Mouse (Mus musculus): ENCODE measurements at regions not wholly inside any gene's neighbourhood (a gene's known extent, or its start where the extent isn't known, plus 50 kb on each side); places are given as distances from the start of the nearest gene placed in this dataset.
"Not testable (repeated sequence)": the region's sequence is repeated elsewhere in the genome, so short reads cannot be mapped to it uniquely, and the experiment has no call there.

DNA sequence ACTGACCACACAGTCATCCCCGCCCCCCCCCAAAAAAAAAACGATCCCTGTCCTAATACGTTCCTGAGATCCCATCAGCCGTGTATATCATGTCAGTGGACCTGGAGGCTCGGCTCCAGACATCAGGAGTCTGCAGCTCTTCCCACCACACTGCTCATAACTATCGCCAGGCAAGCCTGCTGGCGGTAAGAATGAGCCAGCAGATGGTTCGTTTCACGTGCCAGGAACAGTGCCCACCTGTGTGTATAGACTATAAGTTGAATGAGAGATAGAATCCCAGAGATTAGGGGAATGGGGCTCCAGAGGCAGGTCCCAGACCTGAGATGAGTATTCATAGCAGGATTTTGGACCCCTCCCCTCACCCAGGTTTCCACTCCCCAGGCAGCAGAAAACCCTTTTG, 144.2 kb upstream of the A430005L14Rik start:
- DNase-seq = no peak
- WGBS = 87% methylated on average over 9 of the region's 9 CpGs
- Histone ChIP-seq H3K9ac (no peak overlapping the region), H3K4me3 (ENCODE audit: low read depth, low read length) (no peak overlapping the region), H3K9me3 (ENCODE audit: low read depth, low read length) (no peaks in the 10 kb centered on the region), H3K4me1 (ENCODE audit: insufficient read depth) (no peaks in the 10 kb centered on the region), H3K4me2 (no peak overlapping the region), H3K36me3 (ENCODE audit: insufficient read depth) (no peaks in the 10 kb centered on the region), H3K27ac (ENCODE audit: low read depth) (no peak overlapping the region), H3K27me3 (ENCODE audit: insufficient read depth, low read length) (no peaks in the 10 kb centered on the region)
- ATAC-seq (ENCODE audit: insufficient read depth) = no peak
- no peak for TF ChIP-seq CTCF (IDR thresholded peaks at IDR 0.05; ENCODE audit: low read depth)

DNA sequence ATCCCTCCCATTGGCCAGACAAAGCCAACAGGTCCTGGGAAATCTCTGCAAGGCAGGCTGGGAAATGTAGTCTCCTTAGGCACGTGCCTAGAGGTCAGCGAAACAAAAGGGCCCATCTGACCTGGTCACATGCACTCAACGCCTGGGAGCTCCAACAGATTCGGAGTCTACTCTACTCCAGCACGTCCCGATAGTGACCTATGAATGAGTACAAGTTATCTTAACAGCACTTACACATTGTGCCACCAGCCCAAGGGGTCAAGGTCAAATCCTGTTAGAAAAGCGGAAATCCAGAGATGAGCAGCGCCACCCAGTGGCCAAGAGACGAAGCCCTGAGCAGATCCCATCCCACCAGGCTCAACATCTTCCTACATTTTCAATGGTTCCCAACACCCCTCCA, 129.1 kb upstream of the A430005L14Rik start:
- no peaks in the 10 kb centered on the region for H3K36me3 ChIP-seq (ENCODE audit: insufficient read depth)
- no peaks in the 10 kb centered on the region for H3K9me3 ChIP-seq (ENCODE audit: low read depth, low read length)
- no peak overlapping the region for H3K4me3 ChIP-seq (ENCODE audit: low read depth, low read length)
- no peak overlapping the region for H3K9ac ChIP-seq
- H3K4me2 ChIP-seq = no peak overlapping the region
- H3K27ac ChIP-seq (ENCODE audit: low read depth) = no peak overlapping the region
- TF ChIP-seq CTCF (IDR thresholded peaks at IDR 0.05; ENCODE audit: low read depth) = peak; percentile 27; the same call in 1 of the 2 replicates
- ATAC-seq (ENCODE audit: insufficient read depth) (no peak), DNase-seq (no peak)
- 52% methylated on average over 9 of the region's 9 CpGs for WGBS
- no peaks in the 10 kb centered on the region for H3K27me3 ChIP-seq (ENCODE audit: insufficient read depth, low read length)
- no peaks in the 10 kb centered on the region for H3K4me1 ChIP-seq (ENCODE audit: insufficient read depth)

DNA sequence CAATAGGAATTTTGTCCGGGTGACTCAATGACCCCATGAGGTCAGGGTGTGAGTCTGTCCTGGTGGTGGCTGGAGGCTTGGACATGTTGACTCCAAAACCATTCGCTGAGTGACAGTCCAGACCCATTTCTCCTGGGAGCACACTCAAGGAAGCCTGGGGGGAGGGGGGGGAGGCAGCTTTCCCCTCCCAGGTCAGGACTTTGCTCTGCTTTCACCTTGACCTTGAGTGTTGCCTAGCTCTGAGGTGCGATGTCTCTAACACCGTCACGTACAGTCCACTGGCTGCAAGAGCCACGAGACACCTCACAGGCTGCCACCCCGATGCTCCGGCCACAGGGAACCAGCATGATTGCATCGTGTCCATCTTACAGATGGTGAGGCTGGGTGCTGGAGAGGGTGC, 127.3 kb upstream of the A430005L14Rik start:
- Histone ChIP-seq H3K4me2 (no peak overlapping the region), H3K4me1 (ENCODE audit: insufficient read depth) (no peaks in the 10 kb centered on the region), H3K9me3 (ENCODE audit: low read depth, low read length) (no peaks in the 10 kb centered on the region), H3K36me3 (ENCODE audit: insufficient read depth) (no peaks in the 10 kb centered on the region), H3K9ac (no peak overlapping the region), H3K27me3 (ENCODE audit: insufficient read depth, low read length) (no peaks in the 10 kb centered on the region), H3K4me3 (ENCODE audit: low read depth, low read length) (no peak overlapping the region), H3K27ac (ENCODE audit: low read depth) (no peak overlapping the region)
- WGBS = 81% methylated on average over 9 of the region's 9 CpGs
- no peak for DNase-seq
- TF ChIP-seq CTCF (IDR thresholded peaks at IDR 0.05; ENCODE audit: low read depth) = no peak
- no peak for ATAC-seq (ENCODE audit: insufficient read depth)

- Histone ChIP-seq H3K36me3 (ENCODE audit: insufficient read depth) (no peaks in the 10 kb centered on the region), H3K4me2 (no peak overlapping the region), H3K27me3 (ENCODE audit: insufficient read depth, low read length) (no peaks in the 10 kb centered on the region), H3K9me3 (ENCODE audit: low read depth, low read length) (no peaks in the 10 kb centered on the region), H3K4me1 (ENCODE audit: insufficient read depth) (no peaks in the 10 kb centered on the region), H3K27ac (ENCODE audit: low read depth) (no peak overlapping the region), H3K9ac (no peak overlapping the region), H3K4me3 (ENCODE audit: low read depth, low read length) (no peak overlapping the region)
- WGBS = 96% methylated on average over 5 of the region's 5 CpGs
- TF ChIP-seq CTCF (IDR thresholded peaks at IDR 0.05; ENCODE audit: low read depth) = no peak
- DNase-seq = no peak
- ATAC-seq (ENCODE audit: insufficient read depth) = no peak
These were observed 126.5 kb upstream of the A430005L14Rik start for GRCm38 (mm10) chr4:153830491-153830890.

- not testable (repeated sequence) for H3K27ac ChIP-seq (ENCODE audit: low read depth); H3K27me3 ChIP-seq (ENCODE audit: insufficient read depth, low read length); H3K9ac ChIP-seq; H3K4me3 ChIP-seq (ENCODE audit: low read depth, low read length); H3K4me2 ChIP-seq; H3K4me1 ChIP-seq (ENCODE audit: insufficient read depth); DNase-seq; ATAC-seq (ENCODE audit: insufficient read depth); H3K36me3 ChIP-seq (ENCODE audit: insufficient read depth); H3K9me3 ChIP-seq (ENCODE audit: low read depth, low read length)
- 72% methylated on average over 10 of the region's 11 CpGs for WGBS
These were observed 125.8 kb upstream of the A430005L14Rik start for GRCm38 (mm10) chr4:153831251-153831650.

GRCm38 (mm10) chr4:153832151-153832550, 124.9 kb upstream of the A430005L14Rik start:
- no peak overlapping the region for H3K4me2 ChIP-seq

GRCm38 (mm10) chr4:153844766-153845165, 112.3 kb upstream of the A430005L14Rik start:
- DNase-seq (no peak), ATAC-seq (ENCODE audit: insufficient read depth) (no peak)
- no peaks in the 10 kb centered on the region for H3K9me3 ChIP-seq (ENCODE audit: low read depth, low read length)
- no peak overlapping the region for H3K9ac ChIP-seq
- 0 out of 2 replicates have a peak, but pooled peaks cover 4% of the 10 kb centered on the region for H3K27me3 ChIP-seq (ENCODE audit: insufficient read depth, low read length)
- H3K4me2 ChIP-seq = no peak overlapping the region
- no peak overlapping the region for H3K4me3 ChIP-seq (ENCODE audit: low read depth, low read length)
- WGBS = 77% methylated on average over 6 of the region's 6 CpGs
- no peak for TF ChIP-seq CTCF (IDR thresholded peaks at IDR 0.05; ENCODE audit: low read depth)
- H3K36me3 ChIP-seq (ENCODE audit: insufficient read depth) = no peaks in the 10 kb centered on the region
- no peaks in the 10 kb centered on the region for H3K4me1 ChIP-seq (ENCODE audit: insufficient read depth)
- no peak overlapping the region for H3K27ac ChIP-seq (ENCODE audit: low read depth)

More at GRCm38 (mm10) chr4:153832151-153832550, 124.9 kb upstream of the A430005L14Rik start:
- Histone ChIP-seq H3K36me3 (ENCODE audit: insufficient read depth) (no peaks in the 10 kb centered on the region), H3K27ac (ENCODE audit: low read depth) (no peak overlapping the region), H3K27me3 (ENCODE audit: insufficient read depth, low read length) (no peaks in the 10 kb centered on the region), H3K4me1 (ENCODE audit: insufficient read depth) (no peaks in the 10 kb centered on the region), H3K9ac (no peak overlapping the region), H3K4me3 (ENCODE audit: low read depth, low read length) (no peak overlapping the region), H3K9me3 (ENCODE audit: low read depth, low read length) (no peaks in the 10 kb centered on the region)
- ATAC-seq (ENCODE audit: insufficient read depth) = no peak
- 41% methylated on average over 2 of the region's 2 CpGs for WGBS
- no peak for DNase-seq
- TF ChIP-seq CTCF (IDR thresholded peaks at IDR 0.05; ENCODE audit: low read depth) = no peak

- 0 out of 2 replicates have a peak, but pooled peaks have one; percentile 14 for TF ChIP-seq CTCF (IDR thresholded peaks at IDR 0.05; ENCODE audit: low read depth)
- no peaks in the 10 kb centered on the region for H3K36me3 ChIP-seq (ENCODE audit: insufficient read depth)
- ATAC-seq (ENCODE audit: insufficient read depth) (no peak), DNase-seq (no peak)
- no peak overlapping the region for H3K4me2 ChIP-seq
- no peak overlapping the region for H3K27ac ChIP-seq (ENCODE audit: low read depth)
- no peaks in the 10 kb centered on the region for H3K4me1 ChIP-seq (ENCODE audit: insufficient read depth)
- H3K4me3 ChIP-seq (ENCODE audit: low read depth, low read length) = no peak overlapping the region
- H3K9ac ChIP-seq = no peak overlapping the region
- no peaks in the 10 kb centered on the region for H3K9me3 ChIP-seq (ENCODE audit: low read depth, low read length)
- 69% methylated on average over 3 of the region's 3 CpGs for WGBS
- 0 out of 2 replicates have a peak, but pooled peaks cover 4% of the 10 kb centered on the region for H3K27me3 ChIP-seq (ENCODE audit: insufficient read depth, low read length)
These were observed 108.8 kb upstream of the A430005L14Rik start for GRCm38 (mm10) chr4:153848274-153848673.

Data from lung, embryonic 14.5 days (tissue).